Mouse (Mus musculus): ENCODE measurements around the gene Oas1g. TPM values are rescaled to one million over a fixed set of nuclear protein-coding genes. Genes with fewer than 3 reads are reported as not detected.

Gene Oas1g
- polyA plus RNA-seq (2014; fragmentation: Illumina TruSeq; extraction: RNeasy Lipid Tissue Mini Kit (QIAGEN cat#74804); ENCODE audit: low read depth, low replicate concordance): not detected

GRCm38 (mm10) chr5:120887413-120887812 is at the start of gene Oas1g:
TSS of gene Oas1g (minus strand) at chr5:120887613.

GRCm38 (mm10) chr5:120914204-120914603 is 26.8 kb upstream of the Oas1g start, which contains the start of gene Oas1d:
TSS of gene Oas1d (plus strand) at chr5:120914536.

GRCm38 (mm10) chr5:120906791-120907733 is 19.6 kb upstream of the Oas1g start, which contains the start of gene Oas1a:
TSS of gene Oas1a (minus strand) at chr5:120907521.

GRCm38 (mm10) chr5:120861121-120861520 is 26.3 kb downstream of the Oas1g start, which contains the start of gene Oas1h:
TSS of gene Oas1h (plus strand) at chr5:120861421.

GRCm38 (mm10) chr5:120847067-120847466 is 40.3 kb downstream of the Oas1g start, which contains the start of gene Oas1f:
TSS of gene Oas1f (plus strand) at chr5:120847367.

Other genes with a start within 250 kb of the Oas1g start
- not detected for gene Rasal1, start 238.8 kb downstream of the Oas1g start, polyA plus RNA-seq (2014; fragmentation: Illumina TruSeq; extraction: RNeasy Lipid Tissue Mini Kit (QIAGEN cat#74804); ENCODE audit: low read depth, low replicate concordance)
- not detected for gene Dtx1, start 175.7 kb downstream of the Oas1g start, polyA plus RNA-seq (2014; fragmentation: Illumina TruSeq; extraction: RNeasy Lipid Tissue Mini Kit (QIAGEN cat#74804); ENCODE audit: low read depth, low replicate concordance)
- gene Oas2, start 137.8 kb downstream of the Oas1g start, polyA plus RNA-seq (2014; fragmentation: Illumina TruSeq; extraction: RNeasy Lipid Tissue Mini Kit (QIAGEN cat#74804); ENCODE audit: low read depth, low replicate concordance): 0.57 TPM
- not detected for gene Oas3, start 110.0 kb downstream of the Oas1g start, polyA plus RNA-seq (2014; fragmentation: Illumina TruSeq; extraction: RNeasy Lipid Tissue Mini Kit (QIAGEN cat#74804); ENCODE audit: low read depth, low replicate concordance)
- gene Oas1e, start 92.1 kb downstream of the Oas1g start, polyA plus RNA-seq (2014; fragmentation: Illumina TruSeq; extraction: RNeasy Lipid Tissue Mini Kit (QIAGEN cat#74804); ENCODE audit: low read depth, low replicate concordance): not detected
- 0.73 TPM for gene Oas1c, start 75.1 kb downstream of the Oas1g start, polyA plus RNA-seq (2014; fragmentation: Illumina TruSeq; extraction: RNeasy Lipid Tissue Mini Kit (QIAGEN cat#74804); ENCODE audit: low read depth, low replicate concordance)
- not detected for gene Oas1f, start 40.2 kb downstream of the Oas1g start, polyA plus RNA-seq (2014; fragmentation: Illumina TruSeq; extraction: RNeasy Lipid Tissue Mini Kit (QIAGEN cat#74804); ENCODE audit: low read depth, low replicate concordance)
- gene Oas1h, start 26.2 kb downstream of the Oas1g start, polyA plus RNA-seq (2014; fragmentation: Illumina TruSeq; extraction: RNeasy Lipid Tissue Mini Kit (QIAGEN cat#74804); ENCODE audit: low read depth, low replicate concordance): not detected
- 0.28 TPM for gene Oas1a, start 19.9 kb upstream of the Oas1g start, polyA plus RNA-seq (2014; fragmentation: Illumina TruSeq; extraction: RNeasy Lipid Tissue Mini Kit (QIAGEN cat#74804); ENCODE audit: low read depth, low replicate concordance)
- not detected for gene Oas1d, start 26.9 kb upstream of the Oas1g start, polyA plus RNA-seq (2014; fragmentation: Illumina TruSeq; extraction: RNeasy Lipid Tissue Mini Kit (QIAGEN cat#74804); ENCODE audit: low read depth, low replicate concordance)
- gene Rph3a, start 122.5 kb upstream of the Oas1g start, polyA plus RNA-seq (2014; fragmentation: Illumina TruSeq; extraction: RNeasy Lipid Tissue Mini Kit (QIAGEN cat#74804); ENCODE audit: low read depth, low replicate concordance): 0.49 TPM

All from kidney, adult 10 weeks (tissue).